Mouse (Mus musculus) myocyte (in vitro differentiated cells): ENCODE measurements at regions not wholly inside any gene's neighbourhood (a gene's known extent, or its start where the extent isn't known, plus 50 kb on each side); places are given as distances from the start of the nearest gene placed in this dataset.

Experiments used
- H3K27me3 ChIP-seq: one replicate; pipeline ENCODE4 v1.6.1; 2011; ENCODE audit not compliant: control insufficient read depth, insufficient read depth, insufficient read length
- H3K36me3 ChIP-seq: one replicate; pipeline ENCODE4 v1.6.1; 2011; ENCODE audit not compliant: control insufficient read depth, insufficient read depth
- H3K4me2 ChIP-seq: one replicate; pipeline ENCODE4 v1.6.1; 2011; ENCODE audit warnings: low read depth, control low read depth
- H3K4me3 ChIP-seq: one replicate; pipeline ENCODE4 v1.5.1; 2011; ENCODE audit warnings: mild to moderate bottlenecking, control low read depth, moderate library complexity
- H3K79me2 ChIP-seq: one replicate; pipeline ENCODE4 v1.6.1; 2011; ENCODE audit not compliant: control insufficient read depth, insufficient read depth
- H3ac ChIP-seq: one replicate; pipeline ENCODE4 v1.6.1; 2011; ENCODE audit not compliant: control insufficient read depth, insufficient read length
- CEBPB ChIP-seq: IDR thresholded peaks from 2 replicates; pipeline ENCODE4 v1.6.1; 2011; ENCODE audit warnings: mild to moderate bottlenecking, moderate library complexity; ENCODE audit not compliant: poor library complexity, insufficient read depth, severe bottlenecking
- E2F4 ChIP-seq: IDR thresholded peaks from one replicate; pipeline ENCODE4 v1.6.1; 2011; ENCODE audit warnings: mild to moderate bottlenecking, control low read depth, moderate library complexity; ENCODE audit not compliant: insufficient read depth
- MAX ChIP-seq: IDR thresholded peaks from one replicate; pipeline ENCODE4 v1.6.1; 2011; ENCODE audit warnings: low read depth, mild to moderate bottlenecking, control low read depth
- MYOD1 ChIP-seq, 3 experiments: IDR thresholded peaks; one replicate each; pipeline ENCODE4 v1.6.1; 2011; ENCODE audit warnings: control low read depth in 2 of 3, low read depth in 2 of 3, mild to moderate bottlenecking in 2 of 3, moderate library complexity in 1 of 3; ENCODE audit not compliant: insufficient read length in 2 of 3, control insufficient read depth in 1 of 3
- MYOG ChIP-seq, 3 experiments: IDR thresholded peaks; one replicate each; pipeline ENCODE4 v1.6.1; 2011; ENCODE audit warnings: control low read depth in 2 of 3, low read depth in 2 of 3, mild to moderate bottlenecking in 2 of 3; ENCODE audit not compliant: insufficient read length in 2 of 3, control insufficient read depth in 1 of 3, insufficient read depth in 1 of 3
- POLR2A ChIP-seq: IDR thresholded peaks from one replicate; pipeline ENCODE4 v1.6.1; 2011; ENCODE audit warnings: low read depth, mild to moderate bottlenecking, control low read depth, moderate library complexity; ENCODE audit not compliant: insufficient read length
- POLR2AphosphoS2 ChIP-seq: IDR thresholded peaks from one replicate; pipeline ENCODE4 v1.6.1; 2011; ENCODE audit warnings: low read depth, control low read depth; ENCODE audit not compliant: insufficient read length
- REST ChIP-seq: IDR thresholded peaks from one replicate; pipeline ENCODE4 v1.6.1; 2011; ENCODE audit warnings: mild to moderate bottlenecking, control low read depth, moderate library complexity; ENCODE audit not compliant: insufficient read depth, insufficient read length
- SRF ChIP-seq: IDR thresholded peaks from one replicate; pipeline ENCODE4 v1.6.1; 2011; ENCODE audit warnings: low read depth; ENCODE audit not compliant: control insufficient read depth, insufficient read length
- TCF12 ChIP-seq: IDR thresholded peaks from one replicate; pipeline ENCODE4 v1.6.1; 2011; ENCODE audit warnings: mild to moderate bottlenecking, control low read depth; ENCODE audit not compliant: poor library complexity, insufficient read depth, severe bottlenecking
- TCF3 ChIP-seq: IDR thresholded peaks from one replicate; pipeline ENCODE4 v1.6.1; 2011; ENCODE audit warnings: low read depth, control low read depth; ENCODE audit not compliant: insufficient read length
- USF1 ChIP-seq: IDR thresholded peaks from one replicate; pipeline ENCODE4 v1.6.1; 2011; ENCODE audit warnings: low read depth, mild to moderate bottlenecking, control low read depth, moderate library complexity

- no peaks in the 10 kb centered on the region for H3K79me2 ChIP-seq
- no peaks in the 10 kb centered on the region for H3K36me3 ChIP-seq
- no peaks in the 10 kb centered on the region for H3K27me3 ChIP-seq
- H3ac ChIP-seq, result no peak overlapping the region
- TF ChIP-seq MAX (no peak), POLR2A (no peak)
- no peak overlapping the region for H3K4me3 ChIP-seq
- H3K4me2 ChIP-seq, result no peak overlapping the region
Observed at GRCm38 (mm10) chr3:18641688-18642087, 693.5 kb downstream of the Cypt12 start.

- TF ChIP-seq MYOG (IDR thresholded peaks at IDR 0.05; ENCODE audit: control insufficient read depth in 1 of 3, insufficient read depth in 1 of 3, insufficient read length in 2 of 3, low read depth in 2 of 3) (no peak), TCF12 (no peak), POLR2AphosphoS2 (no peak), MAX (no peak), SRF (no peak), POLR2A (no peak), TCF3 (no peak), CEBPB (no peak), MYOD1 (IDR thresholded peaks at IDR 0.05; ENCODE audit: control insufficient read depth in 1 of 3, insufficient read length in 2 of 3, low read depth in 2 of 3) (no peak), USF1 (no peak), REST (no peak), E2F4 (no peak)
- Histone ChIP-seq H3K79me2 (no peaks in the 10 kb centered on the region), H3ac (no peak overlapping the region)
Observed at GRCm38 (mm10) chr3:18643408-18644035, 695.3 kb downstream of the Cypt12 start.

GRCm38 (mm10) chr3:18645481-18645880 is 697.3 kb downstream of the Cypt12 start:
- Histone ChIP-seq H3K79me2 (no peaks in the 10 kb centered on the region), H3K27me3 (no peaks in the 10 kb centered on the region), H3ac (no peak overlapping the region), H3K4me3 (no peak overlapping the region), H3K36me3 (no peaks in the 10 kb centered on the region), H3K4me2 (no peak overlapping the region)
- TF ChIP-seq TCF3, result no peak
- no peak for TF ChIP-seq REST
- TF ChIP-seq SRF, result no peak
- TF ChIP-seq MAX, result no peak

More at GRCm38 (mm10) chr3:18643408-18644035, 695.3 kb downstream of the Cypt12 start:
- Histone ChIP-seq H3K4me2 (no peak overlapping the region), H3K36me3 (no peaks in the 10 kb centered on the region), H3K4me3 (no peak overlapping the region), H3K27me3 (no peaks in the 10 kb centered on the region)

- Histone ChIP-seq H3K4me2 (no peak overlapping the region), H3K36me3 (no peaks in the 10 kb centered on the region), H3K4me3 (no peak overlapping the region), H3ac (no peak overlapping the region), H3K27me3 (no peaks in the 10 kb centered on the region), H3K79me2 (no peaks in the 10 kb centered on the region)
- no peak for TF ChIP-seq USF1
- TF ChIP-seq MAX, result no peak
- TF ChIP-seq POLR2A, result no peak
- no peak for TF ChIP-seq SRF
- no peak for TF ChIP-seq E2F4
- no peak for TF ChIP-seq REST
- TF ChIP-seq CEBPB, result no peak
- TF ChIP-seq POLR2AphosphoS2, result no peak
- TF ChIP-seq TCF12, result no peak
- no peak for TF ChIP-seq TCF3
- no peak for TF ChIP-seq MYOG (IDR thresholded peaks at IDR 0.05; ENCODE audit: control insufficient read depth in 1 of 3, insufficient read depth in 1 of 3, insufficient read length in 2 of 3, low read depth in 2 of 3)
- TF ChIP-seq MYOD1 (IDR thresholded peaks at IDR 0.05; ENCODE audit: control insufficient read depth in 1 of 3, insufficient read length in 2 of 3, low read depth in 2 of 3), result no peak
Observed at GRCm38 (mm10) chr3:18645927-18646326, 697.7 kb downstream of the Cypt12 start.

- no peak overlapping the region for H3K4me2 ChIP-seq
- no peak overlapping the region for H3ac ChIP-seq
Observed at GRCm38 (mm10) chr3:18653557-18653956, 705.3 kb downstream of the Cypt12 start.

More at GRCm38 (mm10) chr3:18653557-18653956, 705.3 kb downstream of the Cypt12 start:
- Histone ChIP-seq H3K4me3 (no peak overlapping the region), H3K36me3 (no peaks in the 10 kb centered on the region), H3K27me3 (no peaks in the 10 kb centered on the region), H3K79me2 (no peaks in the 10 kb centered on the region)
- TF ChIP-seq SRF (no peak), MYOG (IDR thresholded peaks at IDR 0.05; ENCODE audit: control insufficient read depth in 1 of 3, insufficient read depth in 1 of 3, insufficient read length in 2 of 3, low read depth in 2 of 3) (no peak), TCF12 (no peak), CEBPB (no peak), MAX (no peak), USF1 (no peak), MYOD1 (IDR thresholded peaks at IDR 0.05; ENCODE audit: control insufficient read depth in 1 of 3, insufficient read length in 2 of 3, low read depth in 2 of 3) (no peak), REST (no peak), E2F4 (no peak), TCF3 (no peak)
